Mouse (Mus musculus) testis, adult 2 months (tissue): Measurements from ENCODE around the gene St8sia4.

Experiments used
- CTCF ChIP-seq: fragments of 200-500 bp; IDR thresholded peaks from 2 replicates; pipeline ENCODE4 v1.5.1; 2012; ENCODE audit warnings: low read depth, mild to moderate bottlenecking, inconsistent platforms, low read length, moderate library complexity; ENCODE audit not compliant: control insufficient read depth, insufficient read depth, insufficient replicate concordance
- POLR2A ChIP-seq: fragments of 200-500 bp; IDR thresholded peaks from 2 replicates; pipeline ENCODE4 v1.6.1; 2012; ENCODE audit warnings: low read depth, mild to moderate bottlenecking, inconsistent platforms, low read length, moderate library complexity; ENCODE audit not compliant: control insufficient read depth

DNA sequence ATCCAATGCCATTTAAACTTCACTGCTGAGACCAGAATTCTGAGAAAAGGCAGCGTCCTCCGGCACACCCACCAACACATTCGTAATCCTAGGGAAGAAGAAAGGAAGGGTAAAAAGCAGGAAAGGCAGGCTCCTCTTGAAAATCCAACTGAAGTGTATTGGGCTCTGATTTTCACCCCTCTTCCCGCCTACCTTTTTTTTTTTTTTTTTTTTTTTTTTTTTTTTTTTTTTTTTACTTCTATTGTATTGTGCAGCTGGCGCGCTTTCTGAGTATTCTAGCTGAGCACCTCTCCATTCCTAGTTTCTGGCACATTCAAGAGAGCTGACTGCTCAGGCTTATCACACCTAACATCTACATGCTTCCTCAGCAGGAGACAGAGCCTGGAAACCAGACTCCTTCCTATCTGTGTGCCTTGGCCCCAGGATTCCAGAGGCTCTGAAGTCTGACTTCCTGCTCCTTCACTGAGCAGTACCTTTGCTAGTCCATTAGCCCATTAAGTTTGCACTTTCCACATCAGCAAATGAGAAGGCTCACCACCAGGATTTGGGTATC lies 958 bp upstream of the St8sia4 start:
- TF ChIP-seq CTCF (no peak), POLR2A (no peak)
